Mouse (Mus musculus): ENCODE data around the gene Olfml3. TPM values are rescaled to one million over a fixed set of nuclear protein-coding genes. Genes with fewer than 3 reads are reported as not detected.
A peak's percentile ranks its signal among the peaks of the same experiment; 100 is the strongest.

Gene Olfml3
- polyA plus RNA-seq, 1 experiment from 2014 or later = 18.4 TPM

DNA sequence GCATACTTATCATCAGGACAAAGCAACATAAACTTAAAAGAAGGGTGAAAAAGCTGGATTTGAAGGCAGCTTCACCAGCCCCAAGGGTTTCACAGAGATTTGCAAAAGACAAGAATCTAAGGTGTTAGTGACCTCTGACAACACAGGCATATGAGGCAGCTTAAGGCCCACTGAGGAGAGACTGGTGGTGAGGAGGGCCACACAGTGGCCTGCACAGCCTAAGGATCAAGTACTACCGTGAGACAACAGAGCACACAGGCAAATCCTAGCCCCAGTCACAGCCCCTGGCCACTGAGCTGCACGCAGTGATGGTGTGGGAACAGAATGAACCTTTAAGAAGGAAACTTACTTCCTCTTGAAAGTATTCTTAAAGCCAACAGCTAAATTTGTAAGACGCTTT, 35.7 kb upstream of the Olfml3 start:
- Histone ChIP-seq H3K4me2 (ENCODE audit: low read depth, low read length) (peak overlapping the region; percentile 4), H3K4me1 (ENCODE audit: control insufficient read depth, insufficient read depth, low read length) (peaks cover 36% of the 10 kb centered on the region), H3K9me3 (replicated peaks; ENCODE audit: control insufficient read depth, low read length) (no peaks in the 10 kb centered on the region), H3K27me3 (ENCODE audit: control insufficient read depth, insufficient read depth, low read length) (no peaks in the 10 kb centered on the region), H3K27ac (ENCODE audit: low read length) (peak overlapping the region; percentile 98), H3K4me3 (ENCODE audit: low read length) (no peak overlapping the region), H3K9ac (ENCODE audit: low read length) (peak overlapping the region; percentile 69), H3K36me3 (ENCODE audit: control insufficient read depth, insufficient read depth) (peaks cover 11% of the 10 kb centered on the region)
- 73% methylated on average over 3 of the region's 3 CpGs for WGBS
- no peak for ATAC-seq (replicated peaks; ENCODE audit: extremely low read depth, insufficient read depth, low FRiP score)

GRCm38 (mm10) chr3:103772846-103773245, 35.0 kb upstream of the Olfml3 start:
- Histone ChIP-seq H3K9me3 (replicated peaks; ENCODE audit: control insufficient read depth, low read length) (no peaks in the 10 kb centered on the region), H3K27me3 (ENCODE audit: control insufficient read depth, insufficient read depth, low read length) (no peaks in the 10 kb centered on the region), H3K4me2 (ENCODE audit: low read depth, low read length) (no peak overlapping the region), H3K4me3 (ENCODE audit: low read length) (no peak overlapping the region), H3K4me1 (ENCODE audit: control insufficient read depth, insufficient read depth, low read length) (peaks cover 39% of the 10 kb centered on the region), H3K27ac (ENCODE audit: low read length) (peak overlapping the region; percentile 98), H3K9ac (ENCODE audit: low read length) (peak overlapping the region; percentile 69), H3K36me3 (ENCODE audit: control insufficient read depth, insufficient read depth) (peaks cover 15% of the 10 kb centered on the region)
- ATAC-seq (replicated peaks; ENCODE audit: extremely low read depth, insufficient read depth, low FRiP score) = no peak
- 52% methylated on average over 4 of the region's 4 CpGs for WGBS

DNA sequence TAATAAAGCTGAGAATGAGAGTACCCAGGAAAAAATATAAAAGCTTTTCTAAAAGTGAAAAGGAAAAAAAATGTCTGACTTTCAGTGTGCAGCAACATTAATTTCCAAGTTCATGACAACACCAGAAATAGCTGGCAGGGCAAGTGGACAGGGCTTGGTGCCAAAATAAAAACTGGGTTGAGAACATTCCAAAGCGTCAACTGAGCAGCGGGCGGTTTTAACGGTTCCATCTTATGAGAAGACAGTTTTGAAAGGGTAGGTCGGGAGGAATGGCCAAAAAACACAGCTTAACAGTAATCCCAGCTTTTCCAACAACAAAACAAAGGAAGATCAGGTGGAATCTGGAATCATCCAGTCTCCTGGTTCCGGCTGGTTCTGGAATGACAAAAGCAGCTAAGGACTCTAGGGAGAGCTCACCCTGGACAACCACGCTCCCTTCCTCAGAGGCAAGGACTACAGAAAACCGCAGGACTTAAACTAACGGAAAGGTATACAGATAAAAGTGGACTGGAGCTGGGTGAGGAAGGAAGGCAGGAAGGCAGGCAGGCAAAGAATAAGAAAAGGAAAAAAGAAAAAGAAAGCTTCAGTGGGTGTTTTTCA, 33.8 kb upstream of the Olfml3 start:
- Histone ChIP-seq H3K9ac (ENCODE audit: low read length) (peak overlapping the region; percentile 69), H3K4me1 (ENCODE audit: control insufficient read depth, insufficient read depth, low read length) (peaks cover 39% of the 10 kb centered on the region), H3K9me3 (replicated peaks; ENCODE audit: control insufficient read depth, low read length) (no peaks in the 10 kb centered on the region), H3K4me3 (ENCODE audit: low read length) (peak overlapping the region; percentile 22), H3K27me3 (ENCODE audit: control insufficient read depth, insufficient read depth, low read length) (no peaks in the 10 kb centered on the region), H3K4me2 (ENCODE audit: low read depth, low read length) (peak overlapping the region; percentile 63), H3K27ac (ENCODE audit: low read length) (peak overlapping the region; percentile 98), H3K36me3 (ENCODE audit: control insufficient read depth, insufficient read depth) (peaks cover 7% of the 10 kb centered on the region; the same call in 1 of the 2 replicates)
- WGBS = 18% methylated on average over 9 of the region's 9 CpGs
- ATAC-seq (replicated peaks; ENCODE audit: extremely low read depth, insufficient read depth, low FRiP score) = peak; percentile 74

DNA sequence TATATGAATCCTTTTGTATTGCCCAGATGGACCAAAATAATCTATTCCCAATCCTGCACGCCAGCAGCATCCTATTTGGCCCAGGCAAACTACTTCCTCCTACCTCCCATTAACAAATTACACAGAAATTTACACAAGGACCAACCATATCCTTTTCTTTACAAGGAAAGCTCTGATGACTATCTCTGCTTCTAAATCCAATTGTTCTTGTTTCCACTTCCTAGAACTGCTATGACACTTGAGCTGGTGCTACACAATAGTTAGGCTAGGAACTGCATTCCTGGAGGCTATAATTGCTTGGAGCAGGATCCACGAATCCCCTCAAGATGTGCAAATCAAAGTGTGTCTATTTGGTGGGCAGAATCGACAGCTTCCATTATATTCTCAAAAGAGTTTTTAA, 29.0 kb upstream of the Olfml3 start:
- no peaks in the 10 kb centered on the region for H3K9me3 ChIP-seq (replicated peaks; ENCODE audit: control insufficient read depth, low read length)
- H3K4me1 ChIP-seq (ENCODE audit: control insufficient read depth, insufficient read depth, low read length) = peaks cover 20% of the 10 kb centered on the region
- H3K4me3 ChIP-seq (ENCODE audit: low read length) = no peak overlapping the region
- WGBS = 77% methylated on average over 3 of the region's 3 CpGs
- no peaks in the 10 kb centered on the region for H3K27me3 ChIP-seq (ENCODE audit: control insufficient read depth, insufficient read depth, low read length)
- H3K36me3 ChIP-seq (ENCODE audit: control insufficient read depth, insufficient read depth) = peaks cover 24% of the 10 kb centered on the region
- no peak overlapping the region for H3K9ac ChIP-seq (ENCODE audit: low read length)
- ATAC-seq (replicated peaks; ENCODE audit: extremely low read depth, insufficient read depth, low FRiP score) = no peak
- no peak overlapping the region for H3K4me2 ChIP-seq (ENCODE audit: low read depth, low read length)
- no peak overlapping the region for H3K27ac ChIP-seq (ENCODE audit: low read length)

- H3K9me3 ChIP-seq (replicated peaks; ENCODE audit: control insufficient read depth, low read length) = no peaks in the 10 kb centered on the region
- no peak overlapping the region for H3K27ac ChIP-seq (ENCODE audit: low read length)
- H3K4me2 ChIP-seq (ENCODE audit: low read depth, low read length) = no peak overlapping the region
- WGBS = 74% methylated on average over 5 of the region's 5 CpGs
- no peak overlapping the region for H3K9ac ChIP-seq (ENCODE audit: low read length)
- peaks cover 40% of the 10 kb centered on the region for H3K36me3 ChIP-seq (ENCODE audit: control insufficient read depth, insufficient read depth)
- H3K27me3 ChIP-seq (ENCODE audit: control insufficient read depth, insufficient read depth, low read length) = no peaks in the 10 kb centered on the region
- H3K4me1 ChIP-seq (ENCODE audit: control insufficient read depth, insufficient read depth, low read length) = 0 out of 2 replicates have a peak, but pooled peaks cover 5% of the 10 kb centered on the region
- ATAC-seq (replicated peaks; ENCODE audit: extremely low read depth, insufficient read depth, low FRiP score) = no peak
- H3K4me3 ChIP-seq (ENCODE audit: low read length) = no peak overlapping the region
Observed at GRCm38 (mm10) chr3:103759261-103759970, 21.6 kb upstream of the Olfml3 start.

DNA sequence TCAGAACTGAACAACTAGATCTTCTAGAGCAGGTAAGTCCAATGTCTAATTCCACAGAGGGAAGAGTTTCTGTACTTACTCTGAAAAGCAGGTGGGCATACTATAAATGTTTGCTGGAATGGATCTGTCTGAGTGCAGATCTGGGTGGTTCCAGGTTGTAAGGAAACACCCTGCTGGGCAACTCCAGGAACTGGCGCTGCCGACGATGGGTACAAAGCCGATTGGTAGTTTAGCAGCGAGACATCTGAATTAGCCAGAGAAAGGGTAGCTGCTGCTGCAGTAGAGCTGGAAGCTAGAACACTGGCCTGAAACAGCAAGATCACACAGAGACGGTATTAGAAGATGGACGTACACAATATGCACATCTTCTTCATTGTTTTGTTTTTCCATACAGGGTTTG, 20.7 kb upstream of the Olfml3 start:
- Histone ChIP-seq H3K36me3 (ENCODE audit: control insufficient read depth, insufficient read depth) (peaks cover 40% of the 10 kb centered on the region), H3K27ac (ENCODE audit: low read length) (no peak overlapping the region), H3K9me3 (replicated peaks; ENCODE audit: control insufficient read depth, low read length) (no peaks in the 10 kb centered on the region), H3K27me3 (ENCODE audit: control insufficient read depth, insufficient read depth, low read length) (no peaks in the 10 kb centered on the region), H3K4me3 (ENCODE audit: low read length) (no peak overlapping the region), H3K4me1 (ENCODE audit: control insufficient read depth, insufficient read depth, low read length) (0 out of 2 replicates have a peak, but pooled peaks cover 5% of the 10 kb centered on the region), H3K4me2 (ENCODE audit: low read depth, low read length) (no peak overlapping the region), H3K9ac (ENCODE audit: low read length) (no peak overlapping the region)
- WGBS = 87% methylated on average over 7 of the region's 7 CpGs
- no peak for ATAC-seq (replicated peaks; ENCODE audit: extremely low read depth, insufficient read depth, low FRiP score)

- 89% methylated on average over 2 of the region's 2 CpGs for WGBS
- 0 out of 2 replicates have a peak, but pooled peaks cover 5% of the 10 kb centered on the region for H3K4me1 ChIP-seq (ENCODE audit: control insufficient read depth, insufficient read depth, low read length)
- H3K27ac ChIP-seq (ENCODE audit: low read length) = no peak overlapping the region
- no peak overlapping the region for H3K9ac ChIP-seq (ENCODE audit: low read length)
- peaks cover 45% of the 10 kb centered on the region for H3K36me3 ChIP-seq (ENCODE audit: control insufficient read depth, insufficient read depth)
- H3K4me2 ChIP-seq (ENCODE audit: low read depth, low read length) = no peak overlapping the region
- H3K9me3 ChIP-seq (replicated peaks; ENCODE audit: control insufficient read depth, low read length) = no peaks in the 10 kb centered on the region
- no peak overlapping the region for H3K4me3 ChIP-seq (ENCODE audit: low read length)
- no peaks in the 10 kb centered on the region for H3K27me3 ChIP-seq (ENCODE audit: control insufficient read depth, insufficient read depth, low read length)
- no peak for ATAC-seq (replicated peaks; ENCODE audit: extremely low read depth, insufficient read depth, low FRiP score)
Observed at GRCm38 (mm10) chr3:103756920-103757319, 19.1 kb upstream of the Olfml3 start.

DNA sequence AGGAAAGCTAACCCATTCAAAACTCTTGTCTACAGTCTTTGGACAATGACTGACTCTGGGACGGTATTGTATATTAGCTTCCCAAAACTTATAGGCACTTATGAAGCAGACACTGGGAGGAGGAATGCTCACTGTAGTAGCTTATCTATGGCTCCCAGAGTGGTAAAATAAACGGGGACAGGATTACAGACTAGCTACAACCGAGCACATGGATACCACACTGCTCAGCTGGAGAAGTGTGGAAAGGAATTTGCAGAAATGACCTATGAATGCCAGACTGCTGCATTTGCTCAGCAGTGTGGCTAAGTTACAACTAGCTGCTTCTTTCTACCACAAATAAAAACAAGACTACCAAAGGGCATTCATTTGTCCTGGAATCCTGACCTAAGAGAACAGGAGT, 17.6 kb upstream of the Olfml3 start:
- no peak overlapping the region for H3K4me2 ChIP-seq (ENCODE audit: low read depth, low read length)
- no peaks in the 10 kb centered on the region for H3K27me3 ChIP-seq (ENCODE audit: control insufficient read depth, insufficient read depth, low read length)
- 0 out of 2 replicates have a peak, but pooled peaks cover 5% of the 10 kb centered on the region for H3K4me1 ChIP-seq (ENCODE audit: control insufficient read depth, insufficient read depth, low read length)
- peaks cover 49% of the 10 kb centered on the region for H3K36me3 ChIP-seq (ENCODE audit: control insufficient read depth, insufficient read depth)
- H3K9ac ChIP-seq (ENCODE audit: low read length) = no peak overlapping the region
- no peaks in the 10 kb centered on the region for H3K9me3 ChIP-seq (replicated peaks; ENCODE audit: control insufficient read depth, low read length)
- H3K27ac ChIP-seq (ENCODE audit: low read length) = peak overlapping the region; percentile 76
- ATAC-seq (replicated peaks; ENCODE audit: extremely low read depth, insufficient read depth, low FRiP score) = peak; percentile 81; the same call in 1 of the 2 replicates
- WGBS = 25% methylated on average over 3 of the region's 3 CpGs
- H3K4me3 ChIP-seq (ENCODE audit: low read length) = no peak overlapping the region

DNA sequence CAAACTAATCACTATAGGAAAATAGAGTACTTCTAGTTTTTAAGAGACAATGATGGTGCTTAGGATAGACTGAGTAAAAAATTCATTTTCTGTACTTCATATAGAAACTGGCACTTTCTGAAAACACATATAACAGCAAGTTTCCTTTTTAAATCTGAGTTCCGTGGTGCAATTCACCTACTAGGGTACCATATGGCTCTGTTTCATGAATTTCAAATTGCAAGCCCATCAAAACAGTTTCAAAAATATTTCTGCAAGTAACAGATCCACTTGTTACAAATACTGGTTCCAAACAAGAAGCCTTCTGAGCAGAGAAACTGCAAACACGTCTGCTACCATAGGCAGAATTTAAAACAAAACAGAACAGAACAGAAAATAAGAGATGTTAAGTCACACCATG, 13.8 kb upstream of the Olfml3 start:
- no peak overlapping the region for H3K27ac ChIP-seq (ENCODE audit: low read length)
- H3K36me3 ChIP-seq (ENCODE audit: control insufficient read depth, insufficient read depth) = peaks cover 59% of the 10 kb centered on the region
- 0 out of 2 replicates have a peak, but pooled peaks cover 5% of the 10 kb centered on the region for H3K4me1 ChIP-seq (ENCODE audit: control insufficient read depth, insufficient read depth, low read length)
- H3K4me2 ChIP-seq (ENCODE audit: low read depth, low read length) = no peak overlapping the region
- no peaks in the 10 kb centered on the region for H3K9me3 ChIP-seq (replicated peaks; ENCODE audit: control insufficient read depth, low read length)
- H3K27me3 ChIP-seq (ENCODE audit: control insufficient read depth, insufficient read depth, low read length) = no peaks in the 10 kb centered on the region
- no peak overlapping the region for H3K4me3 ChIP-seq (ENCODE audit: low read length)
- no peak overlapping the region for H3K9ac ChIP-seq (ENCODE audit: low read length)
- ATAC-seq (replicated peaks; ENCODE audit: extremely low read depth, insufficient read depth, low FRiP score) = no peak
- 84% methylated on average over 2 of the region's 2 CpGs for WGBS
